Mouse (Mus musculus) lung, postnatal 0 days (tissue): Measurements from ENCODE around the gene Foxs1. TPM values are rescaled to one million over a fixed set of nuclear protein-coding genes. Genes with fewer than 3 reads are reported as not detected.

Source experiments
- ATAC-seq: fragments of 200-750 bp; cut with Nextera tagmentation; 2 replicates; pipeline ENCODE4 v1.8.0; 2017; ENCODE audit warnings: moderate library complexity
- DNase-seq: peaks from one replicate; pipeline ENCODE4 v3.0.0-alpha.2; 2016; ENCODE audit warnings: low spot score
- H3K27ac ChIP-seq: fragments of 300-500 bp; sonication (generic); 2 replicates; pipeline ENCODE4 v1.5.1; 2014; ENCODE audit warnings: antibody characterized with exemption, mild to moderate bottlenecking, low read length, mixed read lengths
- H3K27me3 ChIP-seq: fragments of 300-500 bp; sonication (generic); replicated peaks from 2 replicates; pipeline ENCODE4 v1.6.1; 2014; ENCODE audit warnings: low read length, mixed read lengths; ENCODE audit not compliant: insufficient read depth
- H3K36me3 ChIP-seq: fragments of 300-500 bp; sonication (generic); 2 replicates; pipeline ENCODE4 v1.6.1; 2014; ENCODE audit warnings: low read length, mixed read lengths; ENCODE audit not compliant: insufficient read depth
- H3K4me1 ChIP-seq: fragments of 300-500 bp; sonication (generic); 2 replicates; pipeline ENCODE4 v1.6.1; 2014; ENCODE audit warnings: antibody characterized with exemption, low read depth, low read length, mixed read lengths; ENCODE audit not compliant: insufficient read depth
- H3K4me2 ChIP-seq: fragments of 300-500 bp; sonication (generic); replicated peaks from 2 replicates; pipeline ENCODE4 v1.6.1; 2014; ENCODE audit warnings: low read depth, mild to moderate bottlenecking, low read length, moderate library complexity, mixed read lengths
- H3K4me3 ChIP-seq: fragments of 300-500 bp; sonication (generic); 2 replicates; pipeline ENCODE4 v1.5.1; 2014; ENCODE audit warnings: low read depth, low read length
- H3K9ac ChIP-seq: fragments of 300-500 bp; sonication (generic); replicated peaks from 2 replicates; pipeline ENCODE4 v1.6.1; 2014; ENCODE audit warnings: low read depth, mild to moderate bottlenecking
- H3K9me3 ChIP-seq: fragments of 300-500 bp; sonication (generic); 2 replicates; pipeline ENCODE4 v1.6.1; 2016; ENCODE audit warnings: low read length, mixed read lengths
- CTCF ChIP-seq: IDR thresholded peaks from 2 replicates; pipeline ENCODE4 v1.5.1; 2016; ENCODE audit warnings: antibody characterized with exemption, mild to moderate bottlenecking
- EP300 ChIP-seq: IDR thresholded peaks from 2 replicates; pipeline ENCODE4 v1.6.1; 2016; ENCODE audit warnings: antibody characterized with exemption, mild to moderate bottlenecking, control low read depth
- WGBS: fragments of 180-500 bp; shearing (Covaris S2); extraction: QIAGEN DNeasy Blood & Tissue Kit; methylation state at CpG from one replicate; pipeline ENCODE4 v1.1.7; 2014; 5-methylcytosine and 5-hydroxymethylcytosine counted together
- polyA plus RNA-seq: library from polyadenylated mRNA; unstranded; fragments of >200 nt; fragmentation: Nextera tagmentation; extraction: Ambion mirVana; gene quantifications from 2 replicates; pipeline ENCODE4 v1.2.1, GENCODE M21; 2015

Gene Foxs1
- polyA plus RNA-seq, 1 experiment from 2014 or later: 13.2 TPM

- Histone ChIP-seq H3K4me2 (peak overlapping the region; percentile 47), H3K36me3 (no peaks in the 10 kb centered on the region), H3K27me3 (peaks cover 37% of the 10 kb centered on the region), H3K4me3 (peak overlapping the region; percentile 25; the same call in 1 of the 2 replicates), H3K27ac (no peak overlapping the region), H3K9me3 (no peaks in the 10 kb centered on the region), H3K9ac (no peak overlapping the region), H3K4me1 (no peaks in the 10 kb centered on the region)
- ATAC-seq (no peak), DNase-seq (no peak)
- TF ChIP-seq CTCF (no peak), EP300 (no peak)
- WGBS: 3% methylated on average over 32 of the region's 65 CpGs
Observed at GRCm38 (mm10) chr2:152942898-152943515, 10.0 kb upstream of the Foxs1 start.

DNA sequence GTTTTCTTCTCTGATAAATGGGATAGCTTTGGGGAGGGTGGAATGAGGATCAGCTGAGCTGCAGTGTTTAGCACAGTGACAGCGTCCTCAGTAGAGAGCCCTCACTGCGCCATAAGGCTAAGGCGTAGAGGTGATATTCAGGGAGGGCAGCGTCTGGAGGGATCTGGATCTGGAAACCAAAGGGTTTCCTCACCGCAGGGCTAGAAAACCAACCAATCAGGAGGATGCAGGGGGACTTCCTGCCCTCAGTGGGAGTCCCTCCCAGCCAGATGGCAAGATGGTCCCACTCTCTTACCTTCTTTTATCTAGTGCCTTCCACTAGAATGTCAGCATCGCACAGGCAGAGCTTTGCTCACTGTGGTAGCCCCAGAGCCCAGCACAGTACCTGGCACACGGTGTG, 8.8 kb upstream of the Foxs1 start:
- no peak overlapping the region for H3K4me3 ChIP-seq
- DNase-seq (no peak), ATAC-seq (no peak)
- H3K4me1 ChIP-seq: no peaks in the 10 kb centered on the region
- 29% methylated on average over 7 of the region's 7 CpGs for WGBS
- H3K27me3 ChIP-seq: peaks cover 33% of the 10 kb centered on the region
- H3K9ac ChIP-seq: no peak overlapping the region
- no peaks in the 10 kb centered on the region for H3K36me3 ChIP-seq
- no peak overlapping the region for H3K27ac ChIP-seq
- TF ChIP-seq CTCF (no peak), EP300 (no peak)
- no peaks in the 10 kb centered on the region for H3K9me3 ChIP-seq
- no peak overlapping the region for H3K4me2 ChIP-seq

DNA sequence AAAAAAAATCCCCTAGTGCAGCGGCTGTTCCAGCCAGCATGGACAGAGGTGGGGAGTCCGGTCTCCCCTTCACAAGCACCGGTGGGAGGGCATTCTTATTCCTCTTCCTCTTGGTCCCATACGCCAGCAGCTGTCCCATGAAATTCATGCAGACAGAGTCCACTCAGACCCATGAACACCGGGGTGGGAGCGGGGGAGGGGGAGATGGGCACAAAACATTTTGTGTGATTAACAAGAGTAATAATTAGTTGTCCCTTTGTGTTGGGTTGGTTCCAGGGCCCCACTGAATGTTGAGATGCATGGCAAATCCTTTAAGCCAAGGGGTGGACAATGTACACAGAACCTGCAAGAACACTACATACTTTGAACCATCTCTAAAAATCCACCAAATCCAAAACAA, 8.1 kb upstream of the Foxs1 start:
- H3K4me3 ChIP-seq: no peak overlapping the region
- 75% methylated on average over 6 of the region's 6 CpGs for WGBS
- peaks cover 33% of the 10 kb centered on the region for H3K27me3 ChIP-seq
- H3K9me3 ChIP-seq: no peaks in the 10 kb centered on the region
- ATAC-seq (no peak), DNase-seq (no peak)
- H3K4me2 ChIP-seq: no peak overlapping the region
- no peaks in the 10 kb centered on the region for H3K36me3 ChIP-seq
- no peak overlapping the region for H3K9ac ChIP-seq
- H3K4me1 ChIP-seq: no peaks in the 10 kb centered on the region
- no peak for TF ChIP-seq CTCF
- TF ChIP-seq EP300: no peak
- no peak overlapping the region for H3K27ac ChIP-seq

DNA sequence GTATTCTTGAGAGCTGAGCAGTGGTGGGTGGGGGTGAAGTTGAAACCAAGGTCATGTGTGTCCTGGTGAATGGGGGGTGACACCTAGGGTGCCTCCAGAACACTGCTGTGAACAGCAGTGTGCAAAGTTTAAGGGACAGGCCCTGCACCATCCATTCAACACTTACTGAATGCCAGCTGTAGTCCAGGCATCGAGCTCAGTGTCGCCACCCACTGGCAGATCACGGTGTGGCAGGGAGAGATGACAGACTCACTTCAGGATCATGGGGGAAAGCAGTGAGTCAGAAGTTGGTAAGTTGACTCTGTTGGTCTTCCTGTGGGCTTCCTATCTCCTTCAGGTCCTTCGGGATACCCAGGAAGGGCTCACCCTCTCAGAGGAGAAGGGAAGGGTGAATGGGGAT, 6.8 kb upstream of the Foxs1 start:
- DNase-seq (peak; percentile 45), ATAC-seq (no peak)
- H3K36me3 ChIP-seq: no peaks in the 10 kb centered on the region
- no peak overlapping the region for H3K4me2 ChIP-seq
- H3K4me1 ChIP-seq: no peaks in the 10 kb centered on the region
- no peak overlapping the region for H3K9ac ChIP-seq
- H3K27me3 ChIP-seq: peaks cover 28% of the 10 kb centered on the region
- H3K27ac ChIP-seq: no peak overlapping the region
- H3K4me3 ChIP-seq: no peak overlapping the region
- WGBS: 14% methylated on average over 4 of the region's 4 CpGs
- no peaks in the 10 kb centered on the region for H3K9me3 ChIP-seq
- TF ChIP-seq CTCF: peak; percentile 78
- no peak for TF ChIP-seq EP300

DNA sequence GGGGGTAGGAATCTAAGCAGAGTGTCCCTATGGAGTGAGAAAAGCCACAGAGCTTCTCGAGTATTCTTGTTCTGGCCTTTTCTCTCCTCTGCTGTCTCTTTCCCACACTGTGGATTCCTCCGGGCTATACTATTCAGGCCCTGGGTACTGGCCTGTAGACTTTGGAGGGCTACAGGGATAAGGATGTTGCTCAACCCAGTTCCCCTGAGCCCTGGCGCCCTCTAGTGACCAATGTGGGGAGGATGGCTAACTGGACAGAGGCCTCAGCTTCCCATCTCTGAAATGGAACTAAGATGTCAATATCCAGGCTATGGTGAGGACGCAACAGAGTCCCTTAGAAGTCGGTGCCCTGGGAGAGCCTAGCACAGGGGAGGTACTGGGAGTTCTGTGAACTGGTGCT, 606 bp upstream of the Foxs1 start:
- H3K27me3 ChIP-seq: no peaks in the 10 kb centered on the region
- TF ChIP-seq CTCF: peak; percentile 77
- no peak for TF ChIP-seq EP300
- ATAC-seq (peak; percentile 53), DNase-seq (peak; percentile 56)
- H3K4me3 ChIP-seq: no peak overlapping the region
- H3K27ac ChIP-seq: no peak overlapping the region
- 30% methylated on average over 5 of the region's 5 CpGs for WGBS
- H3K9ac ChIP-seq: no peak overlapping the region
- H3K36me3 ChIP-seq: no peaks in the 10 kb centered on the region
- H3K9me3 ChIP-seq: no peaks in the 10 kb centered on the region
- H3K4me2 ChIP-seq: no peak overlapping the region
- no peaks in the 10 kb centered on the region for H3K4me1 ChIP-seq

DNA sequence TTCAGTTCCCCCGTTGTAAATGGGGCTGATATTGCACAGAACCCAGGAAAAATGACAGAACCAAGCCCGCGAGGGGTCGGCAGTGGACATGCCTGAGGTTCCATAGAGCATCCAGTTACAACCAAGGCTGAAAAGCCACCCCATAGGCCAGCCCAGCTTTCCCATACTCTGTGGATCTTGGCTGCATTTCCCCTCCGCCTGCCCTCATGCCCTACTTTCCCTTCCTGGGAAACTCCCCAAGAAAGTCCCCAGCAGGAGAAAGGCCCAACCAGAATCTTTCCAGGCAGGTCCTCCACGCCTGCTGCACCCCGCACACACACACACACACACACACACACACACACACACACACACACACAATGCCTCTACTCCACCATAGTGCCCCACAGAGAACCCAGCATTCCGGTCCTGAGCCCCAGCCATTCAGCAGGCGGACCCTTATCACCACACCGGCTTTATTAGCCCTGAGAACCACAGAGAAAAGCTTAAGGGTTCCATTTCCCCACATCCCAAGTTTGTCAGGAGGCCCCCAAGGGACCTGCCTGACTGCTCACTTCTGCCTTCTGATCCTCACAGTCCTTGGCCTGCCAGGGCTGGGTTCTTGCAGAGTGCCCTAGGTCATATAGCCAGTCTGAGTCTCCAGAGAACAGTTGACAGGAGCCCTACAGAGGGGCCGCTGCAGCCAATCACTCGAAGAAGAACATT, 1.4 kb downstream of the Foxs1 start:
- Histone ChIP-seq H3K4me3 (peak overlapping the region; percentile 17), H3K27ac (peak overlapping the region; percentile 38), H3K9me3 (no peaks in the 10 kb centered on the region), H3K4me1 (no peaks in the 10 kb centered on the region), H3K36me3 (no peaks in the 10 kb centered on the region), H3K27me3 (no peaks in the 10 kb centered on the region), H3K9ac (no peak overlapping the region), H3K4me2 (no peak overlapping the region; the same call in 1 of the 2 replicates)
- 69% methylated on average over 10 of the region's 12 CpGs for WGBS
- DNase-seq (no peak), ATAC-seq (no peak)
- TF ChIP-seq CTCF (no peak), EP300 (no peak)
